Mouse (Mus musculus) forebrain, embryonic 12.5 days (tissue): Measurements from ENCODE around the gene Ptpn13. TPM values are rescaled to one million over a fixed set of nuclear protein-coding genes. Genes with fewer than 3 reads are reported as not detected.

Source experiments
- ATAC-seq: fragments of 200-750 bp; cut with Nextera tagmentation; 2 replicates; pipeline ENCODE4 v1.8.0; 2017; ENCODE audit warnings: moderate TSS enrichment; ENCODE audit not compliant: low FRiP score
- H3K27ac ChIP-seq: fragments of 300-500 bp; sonication (generic); 2 replicates; pipeline ENCODE4 v1.5.1; 2016; ENCODE audit warnings: mild to moderate bottlenecking
- H3K27me3 ChIP-seq: fragments of 300-500 bp; sonication (generic); 2 replicates; pipeline ENCODE4 v1.6.1; 2016; ENCODE audit warnings: mild to moderate bottlenecking
- H3K36me3 ChIP-seq: fragments of 300-500 bp; sonication (generic); replicated peaks from 2 replicates; pipeline ENCODE4 v1.6.1; 2016; ENCODE audit warnings: mild to moderate bottlenecking
- H3K4me1 ChIP-seq: fragments of 300-500 bp; sonication (generic); 2 replicates; pipeline ENCODE4 v1.6.1; 2016
- H3K4me2 ChIP-seq: fragments of 300-500 bp; sonication (generic); 2 replicates; pipeline ENCODE4 v1.6.1; 2016; ENCODE audit warnings: mild to moderate bottlenecking, moderate library complexity
- H3K4me3 ChIP-seq: fragments of 300-500 bp; sonication (generic); replicated peaks from 2 replicates; pipeline ENCODE4 v1.5.1; 2016; ENCODE audit warnings: mild to moderate bottlenecking
- H3K9ac ChIP-seq: fragments of 300-500 bp; sonication (generic); 2 replicates; pipeline ENCODE4 v1.6.1; 2016; ENCODE audit warnings: mild to moderate bottlenecking
- H3K9me3 ChIP-seq: fragments of 300-500 bp; sonication (generic); 2 replicates; pipeline ENCODE4 v1.6.1; 2016
- WGBS: fragments of 180-500 bp; shearing (Covaris S2); methylation state at CpG from one replicate; pipeline ENCODE4 v1.1.7; 2016; 5-methylcytosine and 5-hydroxymethylcytosine counted together
- polyA plus RNA-seq: library from polyadenylated mRNA; unstranded; fragments of >200 nt; fragmentation: Nextera tagmentation; extraction: Ambion mirVana; gene quantifications from 2 replicates; pipeline ENCODE4 v1.2.1, GENCODE M21; 2016

The Ptpn13 gene
- polyA plus RNA-seq, 1 experiment from 2014 or later: 14.4 TPM

- Histone ChIP-seq H3K36me3 (0 out of 2 replicates have a peak, but pooled peaks cover 3% of the 10 kb centered on the region), H3K9ac (no peak overlapping the region), H3K4me2 (no peak overlapping the region), H3K9me3 (no peaks in the 10 kb centered on the region), H3K27me3 (no peaks in the 10 kb centered on the region), H3K4me1 (peaks cover 8% of the 10 kb centered on the region; the same call in 1 of the 2 replicates), H3K27ac (no peak overlapping the region), H3K4me3 (no peak overlapping the region)
- no peak for ATAC-seq
- 76% methylated on average over 10 of the region's 10 CpGs for WGBS
These were observed 39.8 kb downstream of the Ptpn13 start for GRCm38 (mm10) chr5:103464771-103465170.

- no peaks in the 10 kb centered on the region for H3K36me3 ChIP-seq
- no peak for ATAC-seq
- H3K4me3 ChIP-seq: no peak overlapping the region
- H3K9me3 ChIP-seq: no peaks in the 10 kb centered on the region
- peaks cover 3% of the 10 kb centered on the region; the same call in 1 of the 2 replicates for H3K4me1 ChIP-seq
- no peak overlapping the region for H3K4me2 ChIP-seq
- H3K27ac ChIP-seq: no peak overlapping the region
- WGBS: 91% methylated on average over 5 of the region's 5 CpGs
- H3K9ac ChIP-seq: no peak overlapping the region
- no peaks in the 10 kb centered on the region for H3K27me3 ChIP-seq
These were observed 47.7 kb downstream of the Ptpn13 start for GRCm38 (mm10) chr5:103472670-103473069.

- 87% methylated on average over 11 of the region's 11 CpGs for WGBS
These were observed 48.6 kb downstream of the Ptpn13 start for GRCm38 (mm10) chr5:103473467-103474096.

DNA sequence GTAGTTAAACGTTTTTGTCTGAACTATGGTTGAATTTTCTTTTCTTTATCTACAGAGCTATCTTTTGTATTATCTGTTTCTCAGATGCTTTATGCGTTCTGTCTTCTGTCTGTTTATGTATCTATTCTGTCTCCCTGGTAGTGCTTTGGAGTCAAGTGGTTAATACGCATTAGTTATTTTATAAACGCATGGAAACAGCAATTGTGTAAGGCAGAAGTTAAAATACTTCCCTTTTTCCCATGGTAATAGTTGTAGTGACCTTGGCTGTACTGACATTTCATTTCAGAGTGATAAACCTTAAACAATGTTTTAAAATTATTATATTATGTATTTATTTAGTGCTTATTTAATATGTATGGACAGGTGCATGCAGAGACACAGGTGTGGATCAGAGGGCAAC is 49.3 kb downstream of the Ptpn13 start:
- Histone ChIP-seq H3K4me3 (no peak overlapping the region), H3K9ac (no peak overlapping the region), H3K36me3 (no peaks in the 10 kb centered on the region), H3K27me3 (no peaks in the 10 kb centered on the region), H3K4me1 (peaks cover 3% of the 10 kb centered on the region; the same call in 1 of the 2 replicates), H3K9me3 (no peaks in the 10 kb centered on the region), H3K27ac (no peak overlapping the region), H3K4me2 (no peak overlapping the region)
- WGBS: 88% methylated on average over 4 of the region's 4 CpGs
- no peak for ATAC-seq

More at GRCm38 (mm10) chr5:103473467-103474096, 48.6 kb downstream of the Ptpn13 start:
- ATAC-seq: no peak
- Histone ChIP-seq H3K4me2 (no peak overlapping the region), H3K4me3 (no peak overlapping the region), H3K9me3 (no peaks in the 10 kb centered on the region), H3K36me3 (no peaks in the 10 kb centered on the region), H3K9ac (no peak overlapping the region), H3K27me3 (no peaks in the 10 kb centered on the region), H3K4me1 (peaks cover 3% of the 10 kb centered on the region; the same call in 1 of the 2 replicates), H3K27ac (no peak overlapping the region)

GRCm38 (mm10) chr5:103475503-103475902 is 50.5 kb downstream of the Ptpn13 start:
- no peak overlapping the region for H3K4me3 ChIP-seq
- H3K4me2 ChIP-seq: no peak overlapping the region
- WGBS: 88% methylated on average over 5 of the region's 5 CpGs
- no peak overlapping the region for H3K27ac ChIP-seq
- no peaks in the 10 kb centered on the region for H3K9me3 ChIP-seq
- no peak for ATAC-seq
- H3K27me3 ChIP-seq: no peaks in the 10 kb centered on the region
- no peaks in the 10 kb centered on the region for H3K4me1 ChIP-seq
- no peak overlapping the region for H3K9ac ChIP-seq
- H3K36me3 ChIP-seq: no peaks in the 10 kb centered on the region

GRCm38 (mm10) chr5:103479503-103479902 is 54.5 kb downstream of the Ptpn13 start:
- no peak overlapping the region for H3K4me2 ChIP-seq
- no peaks in the 10 kb centered on the region for H3K4me1 ChIP-seq
- no peak for ATAC-seq
- H3K27ac ChIP-seq: no peak overlapping the region
- no peak overlapping the region for H3K4me3 ChIP-seq
- 94% methylated on average over 5 of the region's 5 CpGs for WGBS
- no peaks in the 10 kb centered on the region for H3K9me3 ChIP-seq
- no peaks in the 10 kb centered on the region for H3K27me3 ChIP-seq
- H3K36me3 ChIP-seq: no peaks in the 10 kb centered on the region
- H3K9ac ChIP-seq: no peak overlapping the region

- Histone ChIP-seq H3K27me3 (no peaks in the 10 kb centered on the region), H3K27ac (no peak overlapping the region), H3K9me3 (no peaks in the 10 kb centered on the region), H3K4me2 (no peak overlapping the region), H3K4me3 (no peak overlapping the region), H3K4me1 (no peaks in the 10 kb centered on the region), H3K9ac (no peak overlapping the region), H3K36me3 (no peaks in the 10 kb centered on the region)
- ATAC-seq: no peak
- 94% methylated on average over 2 of the region's 2 CpGs for WGBS
These were observed 56.2 kb downstream of the Ptpn13 start for GRCm38 (mm10) chr5:103481222-103481621.

- no peak for ATAC-seq
- 86% methylated on average over 7 of the region's 7 CpGs for WGBS
These were observed 62.0 kb downstream of the Ptpn13 start for GRCm38 (mm10) chr5:103487001-103487400.

DNA sequence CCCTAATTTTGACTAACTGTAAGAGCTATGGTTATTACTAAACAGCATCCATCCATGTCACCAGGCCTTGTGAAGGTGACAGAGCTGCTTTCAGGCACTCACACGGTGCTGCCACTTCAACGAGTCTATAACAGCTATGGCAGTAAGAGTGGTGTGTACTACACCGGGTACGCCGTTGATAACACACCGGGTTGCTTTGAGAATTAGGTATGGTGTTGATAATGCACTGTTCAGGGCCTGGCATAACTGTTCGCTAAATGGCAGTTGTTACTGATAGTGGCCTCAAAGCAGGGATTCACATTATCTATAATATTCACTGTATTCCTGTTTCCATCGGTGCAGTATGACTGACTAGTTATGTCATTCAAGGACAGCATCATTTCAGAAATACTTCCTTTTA is 66.0 kb downstream of the Ptpn13 start:
- Histone ChIP-seq H3K9me3 (no peaks in the 10 kb centered on the region), H3K4me1 (peaks cover under 1% of the 10 kb centered on the region; the same call in 1 of the 2 replicates), H3K9ac (no peak overlapping the region), H3K4me3 (no peak overlapping the region), H3K36me3 (no peaks in the 10 kb centered on the region), H3K27ac (no peak overlapping the region), H3K27me3 (no peaks in the 10 kb centered on the region), H3K4me2 (no peak overlapping the region)
- 95% methylated on average over 8 of the region's 8 CpGs for WGBS
- ATAC-seq: no peak

More at GRCm38 (mm10) chr5:103487001-103487400, 62.0 kb downstream of the Ptpn13 start:
- no peak overlapping the region for H3K27ac ChIP-seq
- no peak overlapping the region for H3K9ac ChIP-seq
- no peaks in the 10 kb centered on the region for H3K27me3 ChIP-seq
- no peaks in the 10 kb centered on the region for H3K9me3 ChIP-seq
- H3K4me1 ChIP-seq: no peaks in the 10 kb centered on the region
- no peak overlapping the region for H3K4me3 ChIP-seq
- H3K4me2 ChIP-seq: no peak overlapping the region
- H3K36me3 ChIP-seq: no peaks in the 10 kb centered on the region

DNA sequence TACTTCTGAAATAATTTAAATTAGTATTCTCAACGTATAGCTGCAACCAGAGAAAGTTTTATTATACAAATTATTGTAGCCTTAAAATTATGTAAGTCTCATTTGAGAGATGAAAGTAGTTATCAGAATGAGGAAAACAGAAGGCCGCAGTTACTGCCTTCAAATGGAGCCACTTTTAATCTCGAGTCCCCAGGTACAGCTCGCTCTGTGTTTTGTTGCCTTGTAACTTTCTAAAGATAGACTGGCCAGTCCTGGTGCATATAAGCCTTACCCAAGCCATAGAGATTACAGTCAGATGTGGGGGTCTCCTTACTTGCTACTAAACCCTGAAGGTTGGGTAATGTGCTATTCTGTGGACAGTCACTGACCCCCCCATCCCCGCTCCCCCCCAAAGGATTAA is 66.8 kb downstream of the Ptpn13 start:
- ATAC-seq: no peak
- 93% methylated on average over 5 of the region's 5 CpGs for WGBS
- no peak overlapping the region for H3K4me3 ChIP-seq

DNA sequence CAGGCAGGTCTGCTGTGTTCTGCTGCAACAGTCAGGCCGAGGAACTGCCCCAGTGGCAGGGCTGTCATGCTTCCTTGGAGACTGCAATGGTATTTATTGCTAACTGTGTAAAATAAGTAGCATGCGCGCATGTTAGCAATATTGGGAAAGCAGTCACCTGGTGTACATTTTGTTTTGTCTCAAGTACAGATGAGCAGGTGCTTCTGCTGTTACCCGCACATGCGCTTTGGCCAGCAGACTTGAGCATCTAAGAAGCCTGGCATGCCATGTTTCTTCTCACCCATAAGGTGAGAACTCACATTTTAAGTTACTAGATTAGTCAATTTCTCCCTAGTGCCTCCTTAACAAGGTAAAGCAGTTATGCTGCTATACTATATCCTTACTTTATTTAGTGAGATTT is 72.1 kb downstream of the Ptpn13 start:
- Histone ChIP-seq H3K4me2 (no peak overlapping the region), H3K27ac (no peak overlapping the region), H3K27me3 (no peaks in the 10 kb centered on the region), H3K4me1 (peaks cover 4% of the 10 kb centered on the region; the same call in 1 of the 2 replicates), H3K9ac (no peak overlapping the region), H3K4me3 (no peak overlapping the region), H3K9me3 (no peaks in the 10 kb centered on the region), H3K36me3 (peaks cover 3% of the 10 kb centered on the region)
- ATAC-seq: no peak
- 89% methylated on average over 5 of the region's 5 CpGs for WGBS

More for the DNA sequence above, 66.8 kb downstream of the Ptpn13 start:
- Histone ChIP-seq H3K27me3 (no peaks in the 10 kb centered on the region), H3K27ac (no peak overlapping the region), H3K9ac (no peak overlapping the region), H3K4me2 (no peak overlapping the region), H3K36me3 (no peaks in the 10 kb centered on the region), H3K9me3 (no peaks in the 10 kb centered on the region), H3K4me1 (peaks cover 4% of the 10 kb centered on the region; the same call in 1 of the 2 replicates)

DNA sequence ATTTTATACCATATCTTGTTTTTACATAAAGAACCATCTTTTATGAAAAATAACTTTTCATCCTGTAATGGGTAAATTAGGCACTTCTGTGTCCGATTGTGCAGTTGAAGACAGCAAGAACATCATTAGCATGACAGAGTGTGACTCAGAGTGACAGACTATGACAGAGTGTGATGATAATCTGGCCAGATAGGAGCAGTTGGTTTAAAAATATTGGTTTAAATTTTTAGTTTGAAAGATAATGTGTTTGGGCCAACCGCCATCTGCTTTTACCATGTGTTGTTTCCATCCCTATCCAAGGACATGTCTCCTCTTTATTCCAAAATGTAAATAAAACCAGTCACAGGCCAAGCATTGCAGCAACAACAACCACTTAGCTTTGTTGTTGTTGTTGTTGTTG is 72.5 kb downstream of the Ptpn13 start:
- Histone ChIP-seq H3K9ac (no peak overlapping the region), H3K27me3 (no peaks in the 10 kb centered on the region), H3K4me1 (peaks cover 4% of the 10 kb centered on the region; the same call in 1 of the 2 replicates), H3K4me3 (no peak overlapping the region), H3K27ac (no peak overlapping the region), H3K9me3 (no peaks in the 10 kb centered on the region), H3K4me2 (no peak overlapping the region), H3K36me3 (peaks cover 3% of the 10 kb centered on the region)
- WGBS: 88% methylated on average over 2 of the region's 2 CpGs
- ATAC-seq: no peak

DNA sequence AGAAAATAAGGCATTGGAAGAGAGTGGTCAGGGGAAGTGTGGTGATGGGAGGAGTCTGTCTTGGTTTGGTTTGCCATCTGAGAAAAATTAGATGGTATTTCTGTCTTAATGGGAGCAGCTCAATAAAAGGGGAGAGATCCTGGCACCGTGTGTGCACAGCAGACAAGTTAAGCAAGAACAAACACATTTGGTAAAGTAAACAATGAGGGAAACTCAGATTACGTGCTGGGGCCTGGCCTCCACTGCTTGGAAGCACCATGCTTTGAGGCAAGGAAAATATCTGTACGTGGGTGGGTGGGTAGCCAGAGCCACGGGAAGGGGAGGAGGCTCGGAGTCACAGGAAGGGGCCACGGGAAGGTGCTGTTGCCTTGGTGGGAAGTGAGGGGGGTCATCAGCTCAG is 74.3 kb downstream of the Ptpn13 start:
- Histone ChIP-seq H3K27ac (no peak overlapping the region), H3K36me3 (peaks cover 3% of the 10 kb centered on the region), H3K27me3 (no peaks in the 10 kb centered on the region), H3K4me1 (peaks cover 4% of the 10 kb centered on the region; the same call in 1 of the 2 replicates), H3K4me2 (no peak overlapping the region), H3K9me3 (no peaks in the 10 kb centered on the region), H3K4me3 (no peak overlapping the region), H3K9ac (no peak overlapping the region)
- ATAC-seq: no peak
- 58% methylated on average over 6 of the region's 6 CpGs for WGBS
